Mouse (Mus musculus): ENCODE measurements around the gene Scn2a.
"Not testable (repeated sequence)": the region's sequence is repeated elsewhere in the genome, so short reads cannot be mapped to it uniquely, and the experiment has no call there.

Scn2a gene

GRCm38 (mm10) chr2:65695061-65695460 is 74.5 kb downstream of the Scn2a start:
- no peak for DNase-seq (ENCODE audit: low spot score in 2 of 2)

- no peak for DNase-seq (ENCODE audit: low spot score in 2 of 2)
These were observed 79.7 kb downstream of the Scn2a start for GRCm38 (mm10) chr2:65700246-65700645.

- DNase-seq (ENCODE audit: low spot score in 2 of 2) = no peak
These were observed 80.6 kb downstream of the Scn2a start for GRCm38 (mm10) chr2:65701175-65701574.

- no peak for DNase-seq (ENCODE audit: low spot score in 2 of 2)
These were observed 101.7 kb downstream of the Scn2a start for GRCm38 (mm10) chr2:65722219-65722800.

- no peak for DNase-seq (ENCODE audit: low spot score in 2 of 2)
These were observed 124.8 kb downstream of the Scn2a start for GRCm38 (mm10) chr2:65745400-65745799.

GRCm38 (mm10) chr2:65782442-65782841 is 161.9 kb downstream of the Scn2a start:
- no peak for DNase-seq (ENCODE audit: low spot score in 2 of 2)

- no peak for DNase-seq (ENCODE audit: low spot score in 2 of 2)
These were observed 162.8 kb downstream of the Scn2a start for GRCm38 (mm10) chr2:65783392-65783791.

GRCm38 (mm10) chr2:65792516-65792915 is 171.9 kb downstream of the Scn2a start:
- DNase-seq (ENCODE audit: low spot score in 2 of 2) = no peak

GRCm38 (mm10) chr2:65793593-65793992 is 173.0 kb downstream of the Scn2a start:
- no peak for DNase-seq (ENCODE audit: low spot score in 2 of 2)

GRCm38 (mm10) chr2:65801054-65801709 is 180.6 kb downstream of the Scn2a start:
- DNase-seq (ENCODE audit: low spot score in 2 of 2) = no peak

GRCm38 (mm10) chr2:65806556-65806955 is 186.0 kb downstream of the Scn2a start:
- DNase-seq (ENCODE audit: low spot score in 2 of 2) = no peak

- DNase-seq (ENCODE audit: low spot score in 2 of 2) = not testable (repeated sequence)
These were observed 190.6 kb downstream of the Scn2a start for GRCm38 (mm10) chr2:65811203-65811602.
